Mouse (Mus musculus): ENCODE results near the gene Smarcc2. TPM values are rescaled to one million over a fixed set of nuclear protein-coding genes. Genes with fewer than 3 reads are reported as not detected.
"Not testable (repeated sequence)": the region's sequence is repeated elsewhere in the genome, so short reads cannot be mapped to it uniquely, and the experiment has no call there.

The Smarcc2 gene
- polyA plus RNA-seq, 1 experiment, result 92.5 TPM

DNA sequence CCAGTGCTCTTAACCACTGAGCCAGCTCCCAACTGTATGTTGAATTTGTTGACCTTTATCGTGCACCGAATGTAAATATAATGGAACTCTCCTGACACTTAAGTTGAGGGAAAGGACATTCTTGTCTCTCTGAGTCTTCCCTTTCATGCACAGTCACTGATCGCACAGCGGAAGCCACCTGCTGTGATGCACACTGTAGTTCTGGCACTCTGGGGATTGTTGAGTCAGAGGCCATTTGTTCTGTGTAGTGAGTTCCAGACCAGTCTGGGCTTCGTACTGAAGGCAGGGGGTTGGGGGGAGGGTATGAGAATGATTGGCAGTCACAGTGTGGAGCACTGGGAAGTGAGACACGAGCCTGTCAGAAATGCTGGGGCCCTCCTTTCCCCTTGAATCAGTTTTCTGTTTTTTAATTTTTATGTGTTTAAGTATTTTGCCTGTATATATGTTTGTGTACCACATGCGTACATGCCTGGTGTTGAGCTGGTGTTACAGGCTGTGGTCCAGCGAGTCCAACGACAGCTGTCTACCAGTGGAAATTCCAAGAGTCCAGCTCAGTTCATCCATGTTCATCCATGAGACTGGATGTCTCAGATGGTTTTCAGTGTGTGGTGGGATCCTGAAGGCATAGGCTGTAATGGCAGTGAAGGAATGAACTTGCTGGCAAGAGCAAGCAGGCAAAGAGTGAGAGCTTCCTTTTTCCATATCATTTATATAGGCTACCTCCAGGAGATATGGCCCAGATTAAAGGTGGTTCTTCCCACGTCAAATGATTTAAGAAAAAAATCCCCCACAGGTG lies 17.5 kb upstream of the Smarcc2 start:
- no peak for DNase-seq (ENCODE audit: low read depth)

DNA sequence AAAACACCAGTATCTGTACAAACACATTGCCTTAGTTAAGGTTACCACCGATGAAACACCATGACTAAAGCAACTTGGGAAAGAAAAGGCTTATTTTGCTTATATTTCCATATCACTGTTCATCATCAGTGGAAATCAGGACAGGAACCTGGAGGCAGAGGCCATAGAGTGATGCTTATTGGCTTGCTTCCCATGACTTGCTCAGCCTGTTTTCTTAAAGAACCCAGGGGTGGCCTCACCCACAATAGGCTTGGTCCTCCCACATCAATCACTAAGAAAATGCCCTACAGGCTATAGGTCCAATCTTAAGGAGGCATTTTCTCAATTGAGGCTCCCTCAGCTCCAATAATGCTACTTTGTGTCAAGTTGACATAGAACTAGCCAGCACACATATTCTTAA lies 16.3 kb upstream of the Smarcc2 start:
- DNase-seq (ENCODE audit: low read depth), result no peak

- DNase-seq (ENCODE audit: low read depth), result no peak
Measured at GRCm38 (mm10) chr10:128444354-128444753, 14.7 kb upstream of the Smarcc2 start.

GRCm38 (mm10) chr10:128445407-128445806 lies 13.6 kb upstream of the Smarcc2 start:
- DNase-seq (ENCODE audit: low read depth), result no peak

GRCm38 (mm10) chr10:128451014-128451413 lies 8.0 kb upstream of the Smarcc2 start:
- peak; percentile 92 for DNase-seq (ENCODE audit: low read depth)

- no peak for DNase-seq (ENCODE audit: low read depth)
Measured at GRCm38 (mm10) chr10:128454471-128454870, 4.6 kb upstream of the Smarcc2 start.

GRCm38 (mm10) chr10:128455280-128455679 lies 3.8 kb upstream of the Smarcc2 start:
- no peak for DNase-seq (ENCODE audit: low read depth)

- no peak for DNase-seq (ENCODE audit: low read depth)
Measured at GRCm38 (mm10) chr10:128457676-128458075, 1.4 kb upstream of the Smarcc2 start.

GRCm38 (mm10) chr10:128458348-128458718 lies 715 bp upstream of the Smarcc2 start:
- no peak for DNase-seq (ENCODE audit: low read depth)

DNA sequence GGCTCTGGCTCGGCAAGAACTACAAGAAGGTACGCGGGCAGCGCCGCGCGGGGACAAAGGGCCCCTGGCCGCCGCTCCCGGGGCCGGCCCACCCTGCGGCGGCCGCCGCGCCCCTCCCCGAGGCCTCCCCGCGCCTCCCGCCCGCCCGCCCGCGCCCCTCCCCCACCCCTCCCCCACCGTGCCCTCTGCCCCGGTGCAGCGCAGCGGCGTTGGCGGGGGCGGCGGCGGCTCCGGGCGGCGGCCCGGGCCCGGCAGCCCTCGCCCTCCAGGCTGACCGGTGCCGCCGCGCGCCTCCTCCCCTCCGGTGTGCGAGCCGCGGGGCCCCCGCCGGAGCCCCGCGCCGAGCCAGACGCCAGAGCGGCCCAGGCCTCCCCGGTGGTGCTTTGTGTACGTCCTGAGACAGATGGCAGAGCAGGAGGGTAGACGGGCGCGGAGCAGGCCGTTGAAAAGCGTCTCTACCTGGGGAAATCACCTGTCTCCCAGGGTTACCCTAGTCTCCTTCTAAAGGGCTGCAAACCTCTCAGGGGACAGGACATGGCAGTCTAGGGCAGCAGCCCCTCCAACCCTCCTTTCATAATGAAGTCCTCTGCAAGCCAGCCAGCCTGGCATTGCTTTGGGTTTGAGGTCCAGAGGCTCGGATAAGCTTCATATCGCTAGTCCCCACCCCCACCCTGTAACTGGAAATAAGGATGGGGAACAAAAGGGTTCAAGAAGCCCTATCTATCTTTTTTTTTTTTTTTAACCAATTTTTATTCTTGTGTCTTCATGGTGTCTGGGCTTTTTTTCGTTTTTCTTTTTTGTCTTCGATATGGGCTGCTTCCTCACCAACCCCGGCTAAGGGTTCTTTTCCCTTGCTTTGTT lies 591 bp downstream of the Smarcc2 start:
- no peak for DNase-seq (ENCODE audit: low read depth)

DNA sequence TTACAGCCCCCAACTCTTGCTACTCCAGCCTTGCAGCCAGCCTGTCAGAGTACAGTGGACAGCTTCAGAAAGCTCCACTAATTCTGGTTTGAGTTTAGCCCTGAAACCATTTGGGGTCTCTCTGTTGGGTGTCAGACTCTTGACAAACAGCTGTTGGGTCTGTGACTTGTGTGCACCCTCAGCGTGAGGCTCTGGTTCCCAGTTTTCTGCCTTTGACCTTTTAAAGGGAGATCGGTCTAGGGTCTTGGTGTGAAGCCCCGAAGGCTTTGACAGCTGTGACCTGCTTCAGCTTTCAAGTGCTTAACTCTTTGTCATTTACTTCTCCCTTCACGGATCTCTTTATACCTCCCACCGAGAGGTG lies 1.2 kb downstream of the Smarcc2 start:
- no peak for DNase-seq (ENCODE audit: low read depth)

GRCm38 (mm10) chr10:128474366-128474765 lies 15.3 kb downstream of the Smarcc2 start:
- no peak for DNase-seq (ENCODE audit: low read depth)

DNA sequence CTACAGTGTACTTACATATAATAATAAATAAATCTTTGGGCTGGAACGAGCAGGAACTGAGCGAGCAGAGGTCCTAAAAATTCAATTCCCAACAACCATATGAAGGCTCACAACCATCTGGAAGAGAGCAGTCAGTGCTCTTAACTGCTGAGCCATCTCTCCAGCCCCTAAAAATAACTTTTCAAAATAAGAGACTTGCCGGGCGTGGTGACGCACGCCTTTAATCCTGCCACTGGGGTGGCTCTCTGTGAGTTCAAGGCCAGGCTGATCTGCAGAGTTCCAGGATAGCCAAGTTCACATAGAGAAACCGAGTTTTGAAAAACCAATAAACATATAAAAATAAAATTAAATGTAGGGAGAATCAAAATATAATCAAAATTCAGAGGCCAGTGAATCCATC lies 27.3 kb downstream of the Smarcc2 start:
- DNase-seq (ENCODE audit: low read depth), result no peak

- DNase-seq (ENCODE audit: low read depth), result no peak
Measured at GRCm38 (mm10) chr10:128487861-128488712, 29.0 kb downstream of the Smarcc2 start.

GRCm38 (mm10) chr10:128488776-128489175 lies 29.7 kb downstream of the Smarcc2 start:
- DNase-seq (ENCODE audit: low read depth), result no peak

DNA sequence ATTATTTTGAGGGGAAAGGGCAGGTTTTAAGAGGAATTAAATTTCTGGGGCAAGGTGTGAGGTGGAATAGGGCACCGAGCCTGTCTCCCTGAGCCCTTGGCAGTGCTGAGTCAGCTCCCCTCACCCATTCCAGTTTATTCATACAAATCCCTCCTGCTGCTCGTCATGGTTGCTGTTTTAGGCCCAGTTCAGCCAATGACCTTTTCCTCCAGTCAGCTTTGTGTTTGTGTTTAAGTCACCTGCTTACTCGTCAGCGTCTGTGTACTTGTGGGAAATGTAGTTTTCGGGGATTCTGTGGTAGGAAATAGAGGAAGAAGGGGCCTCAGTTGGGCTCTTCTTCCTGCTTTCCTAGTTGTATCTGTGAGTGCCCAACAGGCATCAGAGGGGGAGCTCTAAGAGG lies 30.3 kb downstream of the Smarcc2 start:
- no peak for DNase-seq (ENCODE audit: low read depth)

- DNase-seq (ENCODE audit: low read depth), result no peak
Measured at GRCm38 (mm10) chr10:128489785-128490184, 30.7 kb downstream of the Smarcc2 start.

GRCm38 (mm10) chr10:128490232-128490631 lies 31.2 kb downstream of the Smarcc2 start:
- DNase-seq (ENCODE audit: low read depth), result no peak

- DNase-seq (ENCODE audit: low read depth), result no peak
Measured at GRCm38 (mm10) chr10:128490912-128491311, 31.9 kb downstream of the Smarcc2 start.

- no peak for DNase-seq (ENCODE audit: low read depth)
Measured at GRCm38 (mm10) chr10:128491495-128491894, 32.4 kb downstream of the Smarcc2 start.

DNA sequence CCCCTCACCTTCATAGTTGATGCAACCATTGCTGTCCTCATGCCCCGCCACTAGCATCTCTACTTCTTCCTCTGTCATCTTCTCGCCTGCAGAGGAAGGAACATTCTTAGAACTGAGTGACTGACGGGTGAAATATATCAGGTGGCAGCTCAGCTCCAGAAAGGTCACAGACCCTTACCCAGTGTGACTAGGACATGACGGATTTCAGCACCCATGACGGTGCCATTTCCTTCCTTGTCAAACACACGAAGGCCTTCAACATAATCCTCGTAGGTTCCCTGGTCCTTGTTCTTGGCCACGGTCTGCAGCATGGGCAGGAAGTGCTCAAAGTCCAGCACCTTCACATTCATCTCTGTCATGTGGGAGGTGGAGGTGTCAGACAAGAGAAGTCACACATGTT lies 33.0 kb downstream of the Smarcc2 start:
- not testable (repeated sequence) for DNase-seq (ENCODE audit: low read depth)
